Mouse (Mus musculus) brain, adult 10 weeks (tissue): ENCODE measurements around the gene Olfr243. TPM values are rescaled to one million over a fixed set of nuclear protein-coding genes. Genes with fewer than 3 reads are reported as not detected.

Experiments
- polyA plus RNA-seq: library from polyadenylated mRNA; stranded (reverse); fragments of 350-450 nt; fragmentation: Illumina TruSeq; extraction: RNeasy Lipid Tissue Mini Kit (QIAGEN cat#74804); gene quantifications from one replicate; pipeline ENCODE4 v1.2.3, GENCODE M21; 2015; ENCODE audit warnings: low read depth, low replicate concordance

Olfr243 gene
- not detected for polyA plus RNA-seq

DNA sequence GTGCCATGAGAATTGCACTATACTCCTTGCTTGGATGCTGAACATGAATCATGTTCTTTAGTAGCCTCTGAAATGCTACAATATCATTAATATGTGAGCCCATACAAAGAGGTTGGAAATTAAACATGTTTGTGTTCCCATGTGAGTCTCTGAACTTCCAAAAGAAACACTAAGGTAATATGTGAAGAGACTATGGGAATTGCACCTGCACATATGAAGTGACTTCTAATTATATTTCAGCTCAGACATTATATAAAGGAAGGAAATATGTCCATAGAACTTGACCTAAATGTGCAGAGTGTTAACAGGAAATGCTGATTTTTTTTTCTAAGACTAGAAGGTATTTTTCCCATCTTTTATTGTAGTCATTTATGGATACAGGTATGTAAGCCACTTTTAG, at the start of gene Olfr243:
Gene Olfr243 (plus strand): TSS at position 301 of the 400 bp plus-strand sequence.

DNA sequence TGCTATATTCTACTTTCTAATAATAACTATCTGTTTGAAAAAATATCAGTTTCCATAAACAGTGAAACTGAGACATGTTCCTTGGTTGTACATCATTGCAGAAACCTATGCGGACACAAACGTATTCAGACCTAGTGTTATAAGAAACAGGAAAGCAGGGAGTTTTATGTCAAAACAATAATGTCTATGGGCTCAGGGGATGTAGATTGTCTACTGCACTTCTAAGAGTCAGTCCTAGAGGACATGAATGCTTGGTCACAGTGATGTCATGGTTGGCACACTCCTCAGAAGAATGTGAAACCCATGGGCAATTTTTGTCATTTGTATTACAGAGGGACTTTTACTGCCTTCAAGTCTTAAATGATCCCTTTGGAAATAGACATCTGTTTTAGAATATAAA, 43.4 kb upstream of the Olfr243 start, which contains the start of gene Olfr624:
Gene Olfr624 (minus strand): TSS at position 101 of the 400 bp plus-strand sequence.

DNA sequence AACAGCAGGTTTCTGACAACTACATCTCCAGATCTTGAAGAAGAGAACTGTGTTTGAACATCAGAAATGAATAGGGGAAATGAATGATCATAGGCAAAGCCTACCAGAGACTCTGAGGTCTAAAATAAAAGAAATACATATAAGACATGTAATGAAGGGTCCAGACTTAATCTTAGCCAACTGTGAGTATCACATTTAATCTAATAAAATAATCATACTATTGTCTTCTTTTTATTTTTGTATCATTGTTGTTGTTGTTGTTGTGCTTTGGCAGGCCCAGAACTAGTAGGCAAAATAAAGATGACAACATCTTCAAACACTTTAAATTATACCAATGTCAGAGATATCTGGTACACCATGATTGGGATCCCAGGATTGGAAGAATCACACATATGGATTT, 32.1 kb upstream of the Olfr243 start, which contains the start of gene Olfr625-ps1:
Gene Olfr625-ps1 (plus strand): TSS at position 301 of the 400 bp plus-strand sequence.

DNA sequence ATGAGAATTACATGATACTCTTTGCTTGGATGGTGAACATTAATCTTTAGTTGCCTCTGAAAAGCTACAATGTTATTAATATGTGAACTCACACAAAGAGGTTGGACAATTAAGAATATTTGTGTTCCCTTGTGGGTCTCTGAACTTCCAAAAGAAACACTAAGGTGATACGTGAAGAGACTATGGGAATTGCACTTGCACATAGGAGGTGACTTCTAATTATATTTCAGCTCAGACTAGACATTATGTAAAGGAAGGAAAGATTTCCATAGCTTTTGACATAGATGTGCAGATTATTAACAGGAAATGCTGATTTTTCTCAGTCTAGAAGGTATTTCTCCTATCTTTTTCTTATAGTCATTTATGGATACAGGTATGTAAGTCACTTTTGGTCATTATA, 15.6 kb downstream of the Olfr243 start, which contains the start of gene Olfr628:
Gene Olfr628 (plus strand): TSS at position 301 of the 400 bp plus-strand sequence.

DNA sequence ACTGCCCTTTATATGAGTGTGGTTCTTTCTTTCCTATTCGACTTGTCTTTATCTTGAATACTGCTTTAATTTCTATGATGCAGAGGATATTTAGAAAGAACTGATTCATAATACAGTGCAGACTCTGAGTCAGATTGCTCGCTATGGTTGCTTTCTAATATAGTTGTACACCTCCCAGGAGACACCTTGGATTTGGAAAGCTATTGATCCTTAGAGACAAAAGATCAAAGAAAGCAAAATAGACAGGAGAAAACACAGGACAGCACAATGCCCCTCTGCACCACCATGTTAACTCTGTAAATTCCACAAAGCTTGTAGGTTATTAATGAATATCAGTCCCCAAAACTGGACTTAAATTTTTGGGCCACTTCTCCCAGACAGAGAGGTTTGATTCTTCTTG, 30.4 kb downstream of the Olfr243 start, which contains the start of gene Olfr629:
Gene Olfr629 (minus strand): TSS at position 101 of the 400 bp plus-strand sequence.

DNA sequence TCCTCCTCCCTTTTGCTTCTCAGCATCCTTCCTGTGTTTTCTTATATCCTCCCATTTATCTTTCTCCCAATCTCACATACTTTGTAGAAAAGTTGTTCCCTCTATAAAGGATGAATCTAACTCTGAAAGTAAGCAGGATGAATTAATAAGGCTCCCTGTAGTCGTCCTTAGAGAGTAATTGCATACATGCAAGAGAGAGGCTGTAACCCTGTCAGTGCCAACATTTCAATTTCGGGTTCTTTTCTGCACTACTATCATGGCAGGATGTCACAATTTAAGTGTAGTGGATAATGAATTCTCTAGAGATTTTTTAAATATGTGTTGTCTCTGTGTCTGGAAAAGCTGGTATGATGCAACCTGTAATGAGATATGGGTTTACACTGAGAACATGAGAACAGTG, 42.8 kb downstream of the Olfr243 start, which contains the start of gene Olfr630:
Gene Olfr630 (minus strand): TSS at position 101 of the 400 bp plus-strand sequence.

Other genes with a start within 250 kb of the Olfr243 start
- not detected for gene Olfr608, start 244.8 kb upstream of the Olfr243 start, polyA plus RNA-seq
- gene Olfr609, start 216.6 kb upstream of the Olfr243 start, polyA plus RNA-seq: not detected
- not detected for gene Olfr610, start 202.5 kb upstream of the Olfr243 start, polyA plus RNA-seq
- gene Olfr611, start 193.8 kb upstream of the Olfr243 start, polyA plus RNA-seq: not detected
- not detected for gene Olfr612, start 172.0 kb upstream of the Olfr243 start, polyA plus RNA-seq
- gene Olfr613, start 166.6 kb upstream of the Olfr243 start, polyA plus RNA-seq: not detected
- gene Olfr615, start 158.6 kb upstream of the Olfr243 start, polyA plus RNA-seq: not detected
- not detected for gene Olfr616, start 145.5 kb upstream of the Olfr243 start, polyA plus RNA-seq
- not detected for gene Olfr617, start 141.6 kb upstream of the Olfr243 start, polyA plus RNA-seq
- not detected for gene Olfr618, start 124.6 kb upstream of the Olfr243 start, polyA plus RNA-seq
- gene Olfr619, start 114.1 kb upstream of the Olfr243 start, polyA plus RNA-seq: not detected
- not detected for gene Olfr620, start 102.1 kb upstream of the Olfr243 start, polyA plus RNA-seq
- gene Olfr622, start 72.0 kb upstream of the Olfr243 start, polyA plus RNA-seq: not detected
- not detected for gene Olfr623, start 51.0 kb upstream of the Olfr243 start, polyA plus RNA-seq
- gene Olfr624, start 43.5 kb upstream of the Olfr243 start, polyA plus RNA-seq: not detected
- not detected for gene Olfr625-ps1, start 32.0 kb upstream of the Olfr243 start, polyA plus RNA-seq
- gene Olfr628, start 15.7 kb downstream of the Olfr243 start, polyA plus RNA-seq: not detected
- gene Olfr629, start 30.3 kb downstream of the Olfr243 start, polyA plus RNA-seq: not detected
- gene Olfr630, start 42.7 kb downstream of the Olfr243 start, polyA plus RNA-seq: not detected
- not detected for gene Olfr69, start 56.9 kb downstream of the Olfr243 start, polyA plus RNA-seq
- gene Olfr68, start 65.0 kb downstream of the Olfr243 start, polyA plus RNA-seq: not detected
- gene Olfr67, start 77.2 kb downstream of the Olfr243 start, polyA plus RNA-seq: not detected
- gene Hbb-bt, start 99.3 kb downstream of the Olfr243 start, polyA plus RNA-seq: 154 TPM
- gene Hbb-bs, start 113.4 kb downstream of the Olfr243 start, polyA plus RNA-seq: 1,248 TPM
- not detected for gene Hbb-bh2, start 125.8 kb downstream of the Olfr243 start, polyA plus RNA-seq
- gene Hbb-bh1, start 128.5 kb downstream of the Olfr243 start, polyA plus RNA-seq: not detected
- gene Hbb-y, start 138.5 kb downstream of the Olfr243 start, polyA plus RNA-seq: not detected
- gene Olfr66, start 171.6 kb downstream of the Olfr243 start, polyA plus RNA-seq: not detected
- gene Olfr64, start 179.8 kb downstream of the Olfr243 start, polyA plus RNA-seq: not detected
- not detected for gene Olfr65, start 188.8 kb downstream of the Olfr243 start, polyA plus RNA-seq
- not detected for gene Olfr631, start 214.2 kb downstream of the Olfr243 start, polyA plus RNA-seq
- gene Olfr632, start 219.7 kb downstream of the Olfr243 start, polyA plus RNA-seq: not detected
- gene Olfr633, start 229.8 kb downstream of the Olfr243 start, polyA plus RNA-seq: not detected